Mouse (Mus musculus) heart, embryonic 13.5 days (tissue): Measurements from ENCODE around the gene Olfr390. TPM values are rescaled to one million over a fixed set of nuclear protein-coding genes. Genes with fewer than 3 reads are reported as not detected.

ENCODE experiments used
- ATAC-seq: fragments of 200-750 bp; cut with Nextera tagmentation; 2 replicates; pipeline ENCODE4 v1.8.0; 2017; ENCODE audit warnings: moderate TSS enrichment; ENCODE audit not compliant: insufficient number of reproducible peaks, low FRiP score, low TSS enrichment; ENCODE audit errors: extremely low read depth
- H3K27ac ChIP-seq: fragments of 300-500 bp; sonication (generic); replicated peaks from 2 replicates; pipeline ENCODE4 v1.5.1; 2015; ENCODE audit warnings: moderate library complexity, mild to moderate bottlenecking, inconsistent platforms
- H3K27me3 ChIP-seq: fragments of 300-500 bp; sonication (generic); replicated peaks from 2 replicates; pipeline ENCODE4 v1.6.1; 2015; ENCODE audit warnings: mild to moderate bottlenecking, inconsistent platforms
- H3K36me3 ChIP-seq: fragments of 300-500 bp; sonication (generic); 2 replicates; pipeline ENCODE4 v1.6.1; 2015; ENCODE audit warnings: mild to moderate bottlenecking, inconsistent platforms
- H3K4me1 ChIP-seq: fragments of 300-500 bp; sonication (generic); 2 replicates; pipeline ENCODE4 v1.6.1; 2015; ENCODE audit warnings: inconsistent platforms
- H3K4me2 ChIP-seq: fragments of 300-500 bp; sonication (generic); 2 replicates; pipeline ENCODE4 v1.6.1; 2015; ENCODE audit warnings: inconsistent platforms, mild to moderate bottlenecking, moderate library complexity
- H3K4me3 ChIP-seq: fragments of 300-500 bp; sonication (generic); 2 replicates; pipeline ENCODE4 v1.5.1; 2015; ENCODE audit warnings: moderate library complexity, mild to moderate bottlenecking, inconsistent platforms
- H3K9ac ChIP-seq: fragments of 300-500 bp; sonication (generic); 2 replicates; pipeline ENCODE4 v1.6.1; 2015; ENCODE audit warnings: inconsistent platforms, mild to moderate bottlenecking, moderate library complexity
- H3K9me3 ChIP-seq: fragments of 300-500 bp; sonication (generic); 2 replicates; pipeline ENCODE4 v1.6.1; 2016; ENCODE audit warnings: inconsistent platforms
- WGBS: fragments of 180-500 bp; shearing (Covaris S2); methylation state at CpG from one replicate; pipeline ENCODE4 v1.1.7; 2015; ENCODE audit warnings: mixed read lengths; 5-methylcytosine and 5-hydroxymethylcytosine counted together
- polyA plus RNA-seq: library from polyadenylated mRNA; unstranded; fragments of >200 nt; fragmentation: Nextera tagmentation; extraction: Ambion mirVana; gene quantifications from 2 replicates; pipeline ENCODE4 v1.2.1, GENCODE M21; 2015

Gene Olfr390
- not detected in 2 replicates for polyA plus RNA-seq

- Histone ChIP-seq H3K9ac (no peak within 1 kb of the TSS), H3K4me3 (no peak within 1 kb of the TSS), H3K4me2 (no peak within 1 kb of the TSS), H3K4me1 (no peaks in the 10 kb centered on the region), H3K27ac (no peak within 1 kb of the TSS), H3K36me3 (no peaks in the 10 kb centered on the region), H3K9me3 (peaks cover 2% of the 10 kb centered on the region; the same call in 1 of the 2 replicates), H3K27me3 (no peaks in the 10 kb centered on the region)
- WGBS: 54% methylated on average over 1 of the region's 1 CpGs
- no peak for ATAC-seq
These were observed at the start of gene Olfr390 for GRCm38 (mm10) chr11:73782664-73783063. Gene Olfr390 (plus strand): TSS chr11:73782964.

- peaks cover 32% of the 10 kb centered on the region for H3K9me3 ChIP-seq
- no peak overlapping the region for H3K27ac ChIP-seq
- no peak overlapping the region for H3K4me3 ChIP-seq
- no peaks in the 10 kb centered on the region for H3K36me3 ChIP-seq
- no peak overlapping the region for H3K4me2 ChIP-seq
- H3K27me3 ChIP-seq: no peaks in the 10 kb centered on the region
- ATAC-seq: no peak
- H3K9ac ChIP-seq: no peak overlapping the region
- H3K4me1 ChIP-seq: no peaks in the 10 kb centered on the region
These were observed 23.6 kb upstream of the Olfr390 start for GRCm38 (mm10) chr11:73759115-73759514.

GRCm38 (mm10) chr11:73780613-73781012, 2.2 kb upstream of the Olfr390 start, which contains the start of gene Olfr389:
Gene Olfr389 (minus strand): TSS chr11:73780713.
- Histone ChIP-seq H3K4me2 (no peak within 1 kb of the TSS), H3K9ac (no peak within 1 kb of the TSS), H3K9me3 (peaks cover 4% of the 10 kb centered on the region; the same call in 1 of the 2 replicates), H3K4me3 (no peak within 1 kb of the TSS), H3K4me1 (no peaks in the 10 kb centered on the region), H3K27ac (no peak within 1 kb of the TSS), H3K27me3 (no peaks in the 10 kb centered on the region), H3K36me3 (no peaks in the 10 kb centered on the region)
- 78% methylated on average over 1 of the region's 1 CpGs for WGBS
- ATAC-seq: no peak

GRCm38 (mm10) chr11:73802952-73803351, 20.2 kb downstream of the Olfr390 start, which contains the start of gene Olfr391-ps:
Gene Olfr391-ps (minus strand): TSS chr11:73803052.
- H3K4me3 ChIP-seq: no peak within 1 kb of the TSS
- 24% methylated on average over 1 of the region's 1 CpGs for WGBS
- no peak within 1 kb of the TSS for H3K9ac ChIP-seq
- H3K27me3 ChIP-seq: no peaks in the 10 kb centered on the region
- ATAC-seq: no peak
- 0 out of 2 replicates have a peak, but pooled peaks cover 5% of the 10 kb centered on the region for H3K9me3 ChIP-seq
- H3K36me3 ChIP-seq: no peaks in the 10 kb centered on the region
- H3K4me2 ChIP-seq: no peak within 1 kb of the TSS
- no peaks in the 10 kb centered on the region for H3K4me1 ChIP-seq
- H3K27ac ChIP-seq: no peak within 1 kb of the TSS

- no peaks in the 10 kb centered on the region for H3K36me3 ChIP-seq
- no peak within 1 kb of the TSS for H3K4me3 ChIP-seq
- no peak for ATAC-seq
- no peaks in the 10 kb centered on the region for H3K27me3 ChIP-seq
- no peaks in the 10 kb centered on the region for H3K4me1 ChIP-seq
- no peak within 1 kb of the TSS for H3K4me2 ChIP-seq
- no peak within 1 kb of the TSS for H3K27ac ChIP-seq
- H3K9ac ChIP-seq: no peak within 1 kb of the TSS
- WGBS: 75% methylated on average over 1 of the region's 1 CpGs
- peaks cover 11% of the 10 kb centered on the region; the same call in 1 of the 2 replicates for H3K9me3 ChIP-seq
These were observed 34.2 kb downstream of the Olfr390 start, which contains the start of gene Olfr392 for GRCm38 (mm10) chr11:73816949-73817348. Gene Olfr392 (minus strand): TSS chr11:73817049.

Other genes with a start within 250 kb of the Olfr390 start
- not detected in 2 replicates for gene Olfr385, start 190.0 kb upstream of the Olfr390 start, polyA plus RNA-seq
- gene Olfr384, start 184.4 kb upstream of the Olfr390 start, polyA plus RNA-seq: not detected in 2 replicates
- gene Zfp735, start 94.2 kb upstream of the Olfr390 start, polyA plus RNA-seq: not detected in 2 replicates
- gene Olfr389, start 2.3 kb upstream of the Olfr390 start, polyA plus RNA-seq: not detected in 2 replicates
- not detected in 2 replicates for gene Olfr391-ps, start 20.1 kb downstream of the Olfr390 start, polyA plus RNA-seq
- not detected in 2 replicates for gene Olfr392, start 34.1 kb downstream of the Olfr390 start, polyA plus RNA-seq
- not detected in 2 replicates for gene Olfr393, start 68.5 kb downstream of the Olfr390 start, polyA plus RNA-seq
- not detected in 2 replicates for gene Olfr394, start 107.8 kb downstream of the Olfr390 start, polyA plus RNA-seq
- not detected in 2 replicates for gene Olfr395, start 126.3 kb downstream of the Olfr390 start, polyA plus RNA-seq
- not detected in 2 replicates for gene Olfr23, start 153.7 kb downstream of the Olfr390 start, polyA plus RNA-seq
- gene Olfr397, start 177.9 kb downstream of the Olfr390 start, polyA plus RNA-seq: not detected in 2 replicates
- gene Olfr398, start 207.4 kb downstream of the Olfr390 start, polyA plus RNA-seq: not detected in 2 replicates